Mouse (Mus musculus) left cerebral cortex, adult 11 months (tissue): ENCODE results near the gene Fgf2.

Experiments
- DNase-seq: peaks from one replicate; pipeline ENCODE4 v3.0.0; 2022; ENCODE audit warnings: low spot score

The Fgf2 gene

GRCm38 (mm10) chr3:37348221-37349165 lies at the start of gene Fgf2:
TSS of gene Fgf2 (plus strand) at chr3:37348346.
- peak; percentile 12 for DNase-seq

- no peak for DNase-seq
Observed at GRCm38 (mm10) chr3:37299470-37299869, 48.7 kb upstream of the Fgf2 start.

GRCm38 (mm10) chr3:37302685-37303084 lies 45.5 kb upstream of the Fgf2 start:
- no peak for DNase-seq

- no peak for DNase-seq
Observed at GRCm38 (mm10) chr3:37303392-37304139, 44.6 kb upstream of the Fgf2 start.

- no peak for DNase-seq
Observed at GRCm38 (mm10) chr3:37311897-37312369, 36.2 kb upstream of the Fgf2 start.

DNA sequence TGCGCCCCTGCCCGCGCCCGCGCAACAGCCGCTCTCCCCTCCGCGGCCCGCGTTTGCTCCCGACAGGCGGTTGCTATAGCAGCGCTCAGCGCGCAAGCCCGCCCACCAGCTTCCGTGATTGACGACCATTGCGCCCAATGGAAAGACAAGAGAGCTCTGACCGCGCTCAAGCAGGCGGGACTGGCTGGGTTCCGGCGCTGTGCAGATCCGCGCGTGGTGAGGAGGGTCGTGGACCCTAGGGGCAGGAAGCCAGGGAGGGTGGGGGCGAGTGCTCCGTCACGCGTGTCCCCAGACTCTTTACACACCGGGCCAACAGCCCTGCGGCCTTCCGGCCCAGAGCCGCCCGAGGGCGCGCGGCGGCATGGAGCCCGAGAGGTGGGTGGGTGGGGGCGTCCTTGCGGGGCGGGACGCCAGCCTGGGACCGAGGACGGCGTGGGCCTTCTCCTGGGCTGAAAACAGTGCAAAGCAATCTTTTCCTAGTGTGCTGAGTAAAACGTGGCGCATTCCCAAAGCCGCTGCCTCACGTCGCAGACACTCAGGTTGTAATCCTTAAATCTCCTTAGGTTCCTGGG lies 35.7 kb upstream of the Fgf2 start, which contains the start of the genes Bbs12 and Cetn4:
Bbs12 (plus strand) TSS at position 185 of the 572 bp plus-strand sequence.
Cetn4 (minus strand) TSS at position 339 of the 572 bp plus-strand sequence.
- peak; percentile 91 for DNase-seq

GRCm38 (mm10) chr3:37313371-37313770 lies 34.8 kb upstream of the Fgf2 start:
- DNase-seq: peak; percentile 34

- DNase-seq: no peak
Observed at GRCm38 (mm10) chr3:37316233-37316632, 31.9 kb upstream of the Fgf2 start.

- no peak for DNase-seq
Observed at GRCm38 (mm10) chr3:37324310-37324709, 23.8 kb upstream of the Fgf2 start.

GRCm38 (mm10) chr3:37325317-37326112 lies 22.6 kb upstream of the Fgf2 start:
- no peak for DNase-seq

DNA sequence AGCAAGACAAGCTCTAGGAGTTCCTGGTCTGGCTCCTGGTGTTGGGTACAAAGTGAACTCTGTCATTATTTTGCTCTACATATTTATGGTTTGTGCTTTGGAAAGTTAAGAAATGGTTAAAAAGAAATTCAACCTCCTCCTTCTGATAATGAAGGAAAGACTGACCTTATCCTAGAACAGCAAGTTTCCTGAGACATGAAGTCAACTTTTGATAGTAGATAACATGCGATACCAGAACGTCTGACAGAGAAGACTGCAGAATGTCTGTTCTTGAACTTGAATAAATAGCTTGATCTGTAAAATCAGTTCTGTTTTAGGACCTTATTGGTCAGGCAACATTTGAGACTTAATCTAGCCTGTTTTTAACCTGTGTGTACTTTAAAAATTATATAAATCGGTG lies 21.5 kb upstream of the Fgf2 start:
- no peak for DNase-seq

DNA sequence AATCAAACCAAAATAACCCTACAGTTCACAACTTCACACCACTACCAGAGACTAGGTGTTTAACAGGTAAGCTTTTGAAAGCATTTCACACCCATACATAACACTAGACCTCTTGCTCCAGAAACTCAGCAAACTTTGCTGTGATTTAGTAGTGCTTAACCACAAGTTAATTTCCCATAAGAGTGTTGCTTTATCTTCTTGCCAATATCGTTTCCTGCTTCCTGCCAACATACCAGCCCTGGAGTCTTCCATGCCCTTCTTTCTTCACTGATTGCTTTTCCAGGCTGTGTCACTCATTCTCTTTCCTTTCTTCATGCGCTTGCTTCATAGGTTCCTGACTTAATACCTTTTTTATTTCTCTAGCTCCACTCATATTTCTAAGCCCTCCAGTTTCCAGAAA lies 19.7 kb upstream of the Fgf2 start:
- no peak for DNase-seq

- DNase-seq: no peak
Observed at GRCm38 (mm10) chr3:37329963-37330362, 18.2 kb upstream of the Fgf2 start.

DNA sequence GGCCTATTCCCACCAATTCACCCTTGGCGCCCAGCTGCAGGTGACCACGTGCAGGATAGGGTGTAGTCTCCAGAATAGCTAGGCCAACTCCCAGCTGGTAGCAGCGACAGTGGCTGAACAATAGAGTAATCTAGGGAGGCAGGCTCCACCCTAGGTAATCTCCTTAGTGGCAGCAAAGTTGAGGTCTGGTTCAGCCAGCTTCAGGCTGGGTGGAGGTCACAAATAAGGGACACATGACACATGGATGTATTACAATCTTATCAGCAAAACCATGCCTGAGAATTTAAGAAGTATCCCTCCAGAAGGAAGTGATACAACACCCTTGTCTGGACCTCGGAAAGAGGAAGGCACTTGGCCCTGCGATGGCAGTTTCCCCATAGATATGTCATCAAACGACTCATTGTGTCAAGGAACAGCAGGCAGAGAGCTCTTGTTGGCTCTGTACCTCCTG lies 16.1 kb upstream of the Fgf2 start:
- no peak for DNase-seq

DNA sequence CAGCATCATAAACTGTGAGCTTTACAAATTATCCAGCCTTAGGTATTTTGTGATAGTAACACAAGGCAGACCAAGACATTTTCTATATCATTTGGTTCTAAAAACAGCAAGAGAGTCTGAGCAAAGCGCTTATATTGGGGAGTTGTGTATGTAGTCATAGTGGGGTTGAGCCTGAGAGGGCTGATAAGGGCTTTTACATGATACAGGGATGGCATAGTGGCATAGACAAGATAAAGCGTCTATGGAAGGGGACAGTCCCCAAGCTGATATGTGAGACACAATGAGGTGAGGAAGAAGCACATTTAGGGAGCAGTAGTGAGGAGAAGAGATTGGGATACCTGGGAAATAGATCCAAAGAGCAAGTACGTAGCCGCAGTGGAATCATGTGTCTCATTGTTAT lies 14.1 kb upstream of the Fgf2 start:
- DNase-seq: no peak

- no peak for DNase-seq
Observed at GRCm38 (mm10) chr3:37341110-37341509, 7.0 kb upstream of the Fgf2 start.

- no peak for DNase-seq
Observed at GRCm38 (mm10) chr3:37342811-37343210, 5.3 kb upstream of the Fgf2 start.

DNA sequence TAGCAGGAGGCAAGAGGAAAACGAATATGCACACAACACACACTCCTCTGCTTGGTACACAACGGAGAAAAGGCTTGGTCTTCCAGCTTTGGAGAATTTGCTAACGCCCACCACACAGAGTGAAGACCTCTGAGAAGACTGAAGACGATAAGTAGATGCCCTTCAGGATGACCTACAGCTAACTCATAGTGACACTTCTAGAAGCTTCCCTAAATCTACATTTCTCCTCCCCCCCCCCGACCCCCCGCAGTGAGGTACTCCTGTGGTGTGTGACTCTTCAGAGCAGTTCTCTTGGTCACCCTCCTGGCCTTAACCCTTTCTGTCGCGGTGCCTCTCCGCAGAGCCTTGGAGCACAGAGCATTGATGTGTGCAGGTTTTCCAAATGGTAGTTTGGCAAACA lies 475 bp upstream of the Fgf2 start:
- DNase-seq: no peak

GRCm38 (mm10) chr3:37349166-37349548 lies 1.0 kb downstream of the Fgf2 start:
- no peak for DNase-seq

- no peak for DNase-seq
Observed at GRCm38 (mm10) chr3:37350386-37350785, 2.2 kb downstream of the Fgf2 start.

DNA sequence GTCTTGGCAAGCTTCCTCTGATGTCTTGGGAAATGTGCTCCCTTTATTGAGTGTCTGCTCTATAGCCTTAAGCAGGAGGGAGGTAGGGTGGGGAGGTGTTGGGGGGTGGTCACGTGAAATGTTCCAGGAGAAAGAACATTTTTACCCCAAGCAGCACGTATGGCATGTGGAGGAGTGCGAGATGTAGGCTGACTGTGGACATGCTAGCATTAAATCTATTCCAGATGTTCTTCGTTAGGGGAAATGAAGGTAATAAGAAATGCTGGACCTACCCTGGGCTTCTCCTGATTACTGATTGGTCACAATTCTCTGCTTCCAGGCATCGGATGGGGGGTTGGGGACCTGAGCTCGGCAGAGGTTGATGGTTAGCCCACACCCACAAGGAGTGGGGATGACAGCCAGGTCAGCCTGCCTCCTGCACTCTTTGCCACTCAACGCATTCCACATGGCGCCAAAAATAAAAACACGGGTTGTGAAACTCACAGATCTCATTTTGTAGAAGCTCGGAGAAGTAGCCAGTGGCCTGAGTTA lies 5.9 kb downstream of the Fgf2 start:
- DNase-seq: no peak
